Mouse (Mus musculus): ENCODE data around the gene Hist1h4c. TPM values are rescaled to one million over a fixed set of nuclear protein-coding genes. Genes with fewer than 3 reads are reported as not detected.
A peak's percentile ranks its signal among the peaks of the same experiment; 100 is the strongest.

Hist1h4c gene
- polyA plus RNA-seq, 1 experiment from 2014 or later = 9.6 TPM

- H3K4me2 ChIP-seq (replicated peaks; ENCODE audit: low read depth, low read length) = no peak overlapping the region
- no peaks in the 10 kb centered on the region for H3K9me3 ChIP-seq (ENCODE audit: control insufficient read depth, low read depth, low read length)
- no peak overlapping the region; the same call in 1 of the 2 replicates for H3K27ac ChIP-seq (ENCODE audit: low read length)
- H3K4me3 ChIP-seq (ENCODE audit: low read depth, low read length) = no peak overlapping the region
- WGBS = 89% methylated on average over 5 of the region's 5 CpGs
- no peak for ATAC-seq (ENCODE audit: insufficient number of reproducible peaks, insufficient read depth, low FRiP score, low read depth)
- no peaks in the 10 kb centered on the region for H3K36me3 ChIP-seq (ENCODE audit: control insufficient read depth, insufficient read depth, low read length)
- H3K27me3 ChIP-seq (ENCODE audit: control insufficient read depth, insufficient read depth, low read length) = no peaks in the 10 kb centered on the region
- H3K9ac ChIP-seq (replicated peaks; ENCODE audit: low read depth, low read length) = no peak overlapping the region
- peaks cover 17% of the 10 kb centered on the region; the same call in 1 of the 2 replicates for H3K4me1 ChIP-seq (ENCODE audit: control insufficient read depth, insufficient read depth, low read length)
Observed at GRCm38 (mm10) chr13:23737091-23737490, 38.8 kb upstream of the Hist1h4c start.

GRCm38 (mm10) chr13:23732156-23732804 lies 34.0 kb upstream of the Hist1h4c start:
- Histone ChIP-seq H3K36me3 (ENCODE audit: control insufficient read depth, insufficient read depth, low read length) (no peaks in the 10 kb centered on the region), H3K4me3 (ENCODE audit: low read depth, low read length) (no peak overlapping the region), H3K27me3 (ENCODE audit: control insufficient read depth, insufficient read depth, low read length) (no peaks in the 10 kb centered on the region), H3K9ac (replicated peaks; ENCODE audit: low read depth, low read length) (no peak overlapping the region), H3K27ac (ENCODE audit: low read length) (no peak overlapping the region), H3K9me3 (ENCODE audit: control insufficient read depth, low read depth, low read length) (no peaks in the 10 kb centered on the region), H3K4me1 (ENCODE audit: control insufficient read depth, insufficient read depth, low read length) (no peaks in the 10 kb centered on the region), H3K4me2 (replicated peaks; ENCODE audit: low read depth, low read length) (no peak overlapping the region)
- no peak for ATAC-seq (ENCODE audit: insufficient number of reproducible peaks, insufficient read depth, low FRiP score, low read depth)
- 23% methylated on average over 8 of the region's 8 CpGs for WGBS

GRCm38 (mm10) chr13:23730479-23730878 lies 32.2 kb upstream of the Hist1h4c start:
- 20% methylated on average over 8 of the region's 8 CpGs for WGBS
- no peaks in the 10 kb centered on the region for H3K36me3 ChIP-seq (ENCODE audit: control insufficient read depth, insufficient read depth, low read length)
- peak; percentile 83 for ATAC-seq (ENCODE audit: insufficient number of reproducible peaks, insufficient read depth, low FRiP score, low read depth)
- no peaks in the 10 kb centered on the region for H3K9me3 ChIP-seq (ENCODE audit: control insufficient read depth, low read depth, low read length)
- no peaks in the 10 kb centered on the region for H3K4me1 ChIP-seq (ENCODE audit: control insufficient read depth, insufficient read depth, low read length)
- H3K9ac ChIP-seq (replicated peaks; ENCODE audit: low read depth, low read length) = no peak overlapping the region
- H3K4me2 ChIP-seq (replicated peaks; ENCODE audit: low read depth, low read length) = no peak overlapping the region
- no peak overlapping the region for H3K27ac ChIP-seq (ENCODE audit: low read length)
- H3K4me3 ChIP-seq (ENCODE audit: low read depth, low read length) = no peak overlapping the region
- no peaks in the 10 kb centered on the region for H3K27me3 ChIP-seq (ENCODE audit: control insufficient read depth, insufficient read depth, low read length)

GRCm38 (mm10) chr13:23729706-23730105 lies 31.5 kb upstream of the Hist1h4c start:
- H3K27ac ChIP-seq (ENCODE audit: low read length) = no peak overlapping the region
- H3K36me3 ChIP-seq (ENCODE audit: control insufficient read depth, insufficient read depth, low read length) = no peaks in the 10 kb centered on the region
- H3K9ac ChIP-seq (replicated peaks; ENCODE audit: low read depth, low read length) = no peak overlapping the region
- 91% methylated on average over 5 of the region's 5 CpGs for WGBS
- no peaks in the 10 kb centered on the region for H3K27me3 ChIP-seq (ENCODE audit: control insufficient read depth, insufficient read depth, low read length)
- H3K4me1 ChIP-seq (ENCODE audit: control insufficient read depth, insufficient read depth, low read length) = no peaks in the 10 kb centered on the region
- H3K4me2 ChIP-seq (replicated peaks; ENCODE audit: low read depth, low read length) = no peak overlapping the region
- ATAC-seq (ENCODE audit: insufficient number of reproducible peaks, insufficient read depth, low FRiP score, low read depth) = no peak
- no peaks in the 10 kb centered on the region for H3K9me3 ChIP-seq (ENCODE audit: control insufficient read depth, low read depth, low read length)
- H3K4me3 ChIP-seq (ENCODE audit: low read depth, low read length) = no peak overlapping the region

- H3K36me3 ChIP-seq (ENCODE audit: control insufficient read depth, insufficient read depth, low read length) = no peaks in the 10 kb centered on the region
- no peaks in the 10 kb centered on the region for H3K9me3 ChIP-seq (ENCODE audit: control insufficient read depth, low read depth, low read length)
- ATAC-seq (ENCODE audit: insufficient number of reproducible peaks, insufficient read depth, low FRiP score, low read depth) = no peak
- WGBS = 90% methylated on average over 9 of the region's 9 CpGs
- H3K27me3 ChIP-seq (ENCODE audit: control insufficient read depth, insufficient read depth, low read length) = no peaks in the 10 kb centered on the region
- no peak overlapping the region for H3K4me2 ChIP-seq (replicated peaks; ENCODE audit: low read depth, low read length)
- no peak overlapping the region for H3K9ac ChIP-seq (replicated peaks; ENCODE audit: low read depth, low read length)
- no peak overlapping the region for H3K4me3 ChIP-seq (ENCODE audit: low read depth, low read length)
- H3K4me1 ChIP-seq (ENCODE audit: control insufficient read depth, insufficient read depth, low read length) = no peaks in the 10 kb centered on the region
- H3K27ac ChIP-seq (ENCODE audit: low read length) = no peak overlapping the region
Observed at GRCm38 (mm10) chr13:23729192-23729525, 30.9 kb upstream of the Hist1h4c start.

- no peaks in the 10 kb centered on the region for H3K9me3 ChIP-seq (ENCODE audit: control insufficient read depth, low read depth, low read length)
- WGBS = 91% methylated on average over 18 of the region's 18 CpGs
- no peaks in the 10 kb centered on the region for H3K27me3 ChIP-seq (ENCODE audit: control insufficient read depth, insufficient read depth, low read length)
- H3K27ac ChIP-seq (ENCODE audit: low read length) = no peak overlapping the region
- ATAC-seq (ENCODE audit: insufficient number of reproducible peaks, insufficient read depth, low FRiP score, low read depth) = no peak
- H3K4me1 ChIP-seq (ENCODE audit: control insufficient read depth, insufficient read depth, low read length) = no peaks in the 10 kb centered on the region
- H3K4me2 ChIP-seq (replicated peaks; ENCODE audit: low read depth, low read length) = no peak overlapping the region
- no peaks in the 10 kb centered on the region for H3K36me3 ChIP-seq (ENCODE audit: control insufficient read depth, insufficient read depth, low read length)
- no peak overlapping the region for H3K4me3 ChIP-seq (ENCODE audit: low read depth, low read length)
- H3K9ac ChIP-seq (replicated peaks; ENCODE audit: low read depth, low read length) = no peak overlapping the region
Observed at GRCm38 (mm10) chr13:23728472-23729191, 30.4 kb upstream of the Hist1h4c start.

GRCm38 (mm10) chr13:23725213-23725612 lies 27.0 kb upstream of the Hist1h4c start:
- Histone ChIP-seq H3K27me3 (ENCODE audit: control insufficient read depth, insufficient read depth, low read length) (no peaks in the 10 kb centered on the region), H3K27ac (ENCODE audit: low read length) (no peak overlapping the region), H3K4me3 (ENCODE audit: low read depth, low read length) (no peak overlapping the region), H3K36me3 (ENCODE audit: control insufficient read depth, insufficient read depth, low read length) (no peaks in the 10 kb centered on the region), H3K4me2 (replicated peaks; ENCODE audit: low read depth, low read length) (no peak overlapping the region), H3K9ac (replicated peaks; ENCODE audit: low read depth, low read length) (no peak overlapping the region), H3K9me3 (ENCODE audit: control insufficient read depth, low read depth, low read length) (no peaks in the 10 kb centered on the region), H3K4me1 (ENCODE audit: control insufficient read depth, insufficient read depth, low read length) (no peaks in the 10 kb centered on the region)
- no peak for ATAC-seq (ENCODE audit: insufficient number of reproducible peaks, insufficient read depth, low FRiP score, low read depth)
- 40% methylated on average over 1 of the region's 1 CpGs for WGBS

GRCm38 (mm10) chr13:23724239-23724638 lies 26.0 kb upstream of the Hist1h4c start:
- H3K27me3 ChIP-seq (ENCODE audit: control insufficient read depth, insufficient read depth, low read length) = no peaks in the 10 kb centered on the region
- no peak overlapping the region for H3K9ac ChIP-seq (replicated peaks; ENCODE audit: low read depth, low read length)
- no peak overlapping the region for H3K4me3 ChIP-seq (ENCODE audit: low read depth, low read length)
- ATAC-seq (ENCODE audit: insufficient number of reproducible peaks, insufficient read depth, low FRiP score, low read depth) = no peak
- no peaks in the 10 kb centered on the region for H3K4me1 ChIP-seq (ENCODE audit: control insufficient read depth, insufficient read depth, low read length)
- no peaks in the 10 kb centered on the region for H3K36me3 ChIP-seq (ENCODE audit: control insufficient read depth, insufficient read depth, low read length)
- H3K9me3 ChIP-seq (ENCODE audit: control insufficient read depth, low read depth, low read length) = no peaks in the 10 kb centered on the region
- H3K4me2 ChIP-seq (replicated peaks; ENCODE audit: low read depth, low read length) = no peak overlapping the region
- 69% methylated on average over 4 of the region's 4 CpGs for WGBS
- no peak overlapping the region for H3K27ac ChIP-seq (ENCODE audit: low read length)

Data from stomach, embryonic 14.5 days (tissue).